Mouse (Mus musculus) limb, embryonic 14.5 days (tissue): ENCODE results near the gene Arap2. TPM values are rescaled to one million over a fixed set of nuclear protein-coding genes. Genes with fewer than 3 reads are reported as not detected.

Experiments used
- ATAC-seq: fragments of 200-750 bp; cut with Nextera tagmentation; 2 replicates; pipeline ENCODE4 v1.8.0; 2017; ENCODE audit warnings: low read depth, moderate number of reproducible peaks, moderate TSS enrichment; ENCODE audit not compliant: low FRiP score
- DNase-seq: peaks from one replicate; pipeline ENCODE4 v3.0.0-alpha.2; 2015; ENCODE audit warnings: low spot score
- H3K27ac ChIP-seq: fragments of 300-500 bp; sonication (generic); replicated peaks from 2 replicates; pipeline ENCODE4 v1.5.1; 2014; ENCODE audit warnings: low read depth, mild to moderate bottlenecking, low read length, moderate library complexity, mixed read lengths
- H3K27me3 ChIP-seq: fragments of 300-500 bp; sonication (generic); 2 replicates; pipeline ENCODE4 v1.6.1; 2014; ENCODE audit warnings: low read length, mixed read lengths; ENCODE audit not compliant: control insufficient read depth, insufficient read depth
- H3K36me3 ChIP-seq: fragments of 300-500 bp; sonication (generic); 2 replicates; pipeline ENCODE4 v1.6.1; 2014; ENCODE audit warnings: mild to moderate bottlenecking, low read length, moderate library complexity, mixed read lengths; ENCODE audit not compliant: control insufficient read depth, insufficient read depth
- H3K4me1 ChIP-seq: fragments of 300-500 bp; sonication (generic); 2 replicates; pipeline ENCODE4 v1.6.1; 2014; ENCODE audit warnings: antibody characterized with exemption, low read length, mixed read lengths; ENCODE audit not compliant: control insufficient read depth, insufficient read depth
- H3K4me2 ChIP-seq: fragments of 300-500 bp; sonication (generic); replicated peaks from 2 replicates; pipeline ENCODE4 v1.6.1; 2014; ENCODE audit warnings: low read depth, mild to moderate bottlenecking, low read length, moderate library complexity; ENCODE audit not compliant: severe bottlenecking
- H3K4me3 ChIP-seq: fragments of 300-500 bp; sonication (generic); replicated peaks from 2 replicates; pipeline ENCODE4 v1.5.1; 2014; ENCODE audit warnings: low read length
- H3K9ac ChIP-seq: fragments of 300-500 bp; sonication (generic); 2 replicates; pipeline ENCODE4 v1.6.1; 2014; ENCODE audit warnings: mild to moderate bottlenecking, low read depth, low read length, moderate library complexity; ENCODE audit not compliant: severe bottlenecking
- H3K9me3 ChIP-seq: fragments of 300-500 bp; sonication (generic); 2 replicates; pipeline ENCODE4 v1.6.1; 2016; ENCODE audit warnings: low read length; ENCODE audit not compliant: control insufficient read depth
- POLR2A ChIP-seq: fragments of 200-500 bp; IDR thresholded peaks from 2 replicates; pipeline ENCODE4 v1.8.0; 2012; ENCODE audit warnings: inconsistent platforms, mild to moderate bottlenecking, moderate library complexity, borderline replicate concordance; ENCODE audit not compliant: insufficient read depth, insufficient read length; ENCODE audit errors: extremely low read depth
- WGBS: fragments of 180-500 bp; shearing (Covaris S2); extraction: QIAGEN DNeasy Blood & Tissue Kit; methylation state at CpG from one replicate; pipeline ENCODE4 v1.1.7; 2014; 5-methylcytosine and 5-hydroxymethylcytosine counted together
- polyA plus RNA-seq, 2 experiments: library from polyadenylated mRNA; depleted of rRNA in 1 of 2; stranded (reverse) in 1 of 2; unstranded in 1 of 2; fragments of >200 nt; fragmentation: Nextera tagmentation in 1 of 2; extraction: Ambion mirVana in 1 of 2; gene quantifications; 2 replicates each; pipeline versions ENCODE4 v1.2.1 to v1.2.3; 2012 to 2014

The Arap2 gene
- 2.4 and 3.3 TPM in 2 replicates for polyA plus RNA-seq (2012; rRNA removed)
- polyA plus RNA-seq (2014; fragmentation: Nextera tagmentation; extraction: Ambion mirVana): 5.1 and 8.0 TPM in 2 replicates

DNA sequence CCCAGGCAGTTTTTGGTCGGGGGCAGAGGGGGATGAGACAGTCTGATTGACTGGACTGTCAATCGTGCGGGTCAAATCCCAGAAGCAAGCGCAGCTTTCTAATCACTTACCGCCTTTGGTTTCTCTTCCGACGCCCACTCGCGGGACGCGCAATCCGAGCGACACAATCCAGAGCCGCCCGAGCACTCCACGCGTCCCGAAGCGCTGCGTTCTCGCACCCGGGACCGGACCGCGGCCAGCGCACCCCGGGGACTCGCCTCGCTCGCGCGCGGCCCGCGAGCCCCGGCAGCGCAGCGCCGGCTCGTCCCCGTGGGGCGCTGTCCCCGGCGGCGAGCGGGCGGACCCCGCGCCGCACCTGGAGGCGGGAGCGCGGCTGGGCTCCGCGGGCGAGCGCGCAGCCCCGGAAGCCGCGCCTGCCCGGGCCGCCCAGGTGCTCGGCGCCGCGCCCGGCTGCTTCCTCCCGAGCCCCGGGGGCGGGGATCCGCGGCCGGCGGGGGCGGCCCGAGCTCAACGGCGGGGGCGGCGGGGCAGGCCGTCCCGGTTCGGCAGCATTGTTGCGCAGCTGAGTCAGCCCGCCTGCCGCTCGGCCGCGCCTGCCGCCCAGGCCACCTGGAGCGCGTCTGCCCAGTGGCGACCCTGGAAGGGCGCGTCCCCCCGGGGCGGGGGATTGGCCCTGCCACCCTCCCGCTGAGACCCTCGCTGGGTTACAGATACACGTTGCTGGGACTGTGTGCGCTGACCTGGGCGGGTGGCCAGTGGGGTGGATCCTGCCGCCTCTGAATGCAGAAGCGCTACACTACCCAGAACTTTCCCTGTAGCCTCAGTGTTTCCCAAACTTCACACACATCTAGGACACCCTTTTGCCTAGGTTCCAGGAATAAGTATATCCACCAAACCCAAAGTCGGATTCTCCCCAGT, at the start of gene Arap2:
Gene Arap2, minus strand, starts transcription at position 376 of the 918 bp plus-strand sequence.
- Histone ChIP-seq H3K36me3 (no peaks in the 10 kb centered on the region), H3K4me1 (no peaks in the 10 kb centered on the region), H3K9ac (peak within 1 kb of the TSS; percentile 64), H3K27me3 (peaks cover 5% of the 10 kb centered on the region), H3K4me3 (peak within 1 kb of the TSS; percentile 60), H3K27ac (no peak within 1 kb of the TSS), H3K4me2 (peak within 1 kb of the TSS; percentile 88), H3K9me3 (no peaks in the 10 kb centered on the region)
- ATAC-seq (peak; percentile 66), DNase-seq (peak; percentile 7)
- no peak for TF ChIP-seq POLR2A
- WGBS: 2% methylated on average over 46 of the region's 106 CpGs

DNA sequence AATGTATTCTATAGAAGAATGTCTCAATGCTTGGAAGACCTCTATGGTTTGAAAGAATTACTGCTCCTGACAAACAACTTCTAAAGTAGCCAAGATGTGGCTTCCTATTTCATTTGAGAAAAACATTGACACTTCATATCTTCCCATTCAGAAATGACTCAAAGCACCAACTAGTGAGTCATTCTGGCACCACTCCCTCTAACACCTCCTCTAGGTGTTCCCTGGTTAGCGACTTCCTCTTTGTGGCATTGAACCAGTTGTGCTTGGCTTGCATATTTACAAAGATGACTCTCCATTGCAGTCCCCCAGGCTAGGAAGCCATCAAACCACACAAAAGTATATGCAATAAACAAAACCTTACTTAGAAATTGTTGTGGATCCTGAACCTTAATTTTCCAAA, 49.8 kb upstream of the Arap2 start:
- no peak for DNase-seq
- WGBS: 85% methylated on average over 1 of the region's 1 CpGs

DNA sequence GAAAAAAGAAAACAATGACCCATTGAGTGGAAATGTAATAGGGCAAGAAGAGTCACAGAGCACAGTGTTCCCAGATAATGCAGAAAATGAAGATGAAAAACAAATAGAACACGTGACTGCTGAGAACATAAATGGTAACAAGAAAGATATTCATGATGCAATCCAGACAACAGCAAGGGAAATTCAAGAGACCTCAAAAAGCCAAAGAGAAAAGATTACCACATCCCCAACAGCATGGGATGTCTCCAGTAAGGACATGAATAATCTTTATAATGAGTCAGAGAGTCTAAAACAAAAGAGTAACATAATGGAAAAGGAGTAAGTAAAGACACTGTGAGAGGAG, 48.1 kb upstream of the Arap2 start:
- no peak overlapping the region for H3K9ac ChIP-seq
- no peak overlapping the region for H3K4me2 ChIP-seq
- ATAC-seq (no peak), DNase-seq (no peak)
- H3K27me3 ChIP-seq: no peaks in the 10 kb centered on the region
- no peak overlapping the region for H3K4me3 ChIP-seq
- no peaks in the 10 kb centered on the region for H3K9me3 ChIP-seq
- TF ChIP-seq POLR2A: no peak
- H3K36me3 ChIP-seq: no peaks in the 10 kb centered on the region
- no peak overlapping the region for H3K27ac ChIP-seq
- 63% methylated on average over 1 of the region's 1 CpGs for WGBS
- no peaks in the 10 kb centered on the region for H3K4me1 ChIP-seq

More for the DNA sequence above, 49.8 kb upstream of the Arap2 start:
- H3K27ac ChIP-seq: no peak overlapping the region
- no peak overlapping the region for H3K4me2 ChIP-seq
- H3K27me3 ChIP-seq: no peaks in the 10 kb centered on the region
- TF ChIP-seq POLR2A: no peak
- no peak for ATAC-seq
- H3K9ac ChIP-seq: no peak overlapping the region
- no peaks in the 10 kb centered on the region for H3K9me3 ChIP-seq
- no peaks in the 10 kb centered on the region for H3K4me1 ChIP-seq
- H3K4me3 ChIP-seq: no peak overlapping the region
- no peaks in the 10 kb centered on the region for H3K36me3 ChIP-seq

DNA sequence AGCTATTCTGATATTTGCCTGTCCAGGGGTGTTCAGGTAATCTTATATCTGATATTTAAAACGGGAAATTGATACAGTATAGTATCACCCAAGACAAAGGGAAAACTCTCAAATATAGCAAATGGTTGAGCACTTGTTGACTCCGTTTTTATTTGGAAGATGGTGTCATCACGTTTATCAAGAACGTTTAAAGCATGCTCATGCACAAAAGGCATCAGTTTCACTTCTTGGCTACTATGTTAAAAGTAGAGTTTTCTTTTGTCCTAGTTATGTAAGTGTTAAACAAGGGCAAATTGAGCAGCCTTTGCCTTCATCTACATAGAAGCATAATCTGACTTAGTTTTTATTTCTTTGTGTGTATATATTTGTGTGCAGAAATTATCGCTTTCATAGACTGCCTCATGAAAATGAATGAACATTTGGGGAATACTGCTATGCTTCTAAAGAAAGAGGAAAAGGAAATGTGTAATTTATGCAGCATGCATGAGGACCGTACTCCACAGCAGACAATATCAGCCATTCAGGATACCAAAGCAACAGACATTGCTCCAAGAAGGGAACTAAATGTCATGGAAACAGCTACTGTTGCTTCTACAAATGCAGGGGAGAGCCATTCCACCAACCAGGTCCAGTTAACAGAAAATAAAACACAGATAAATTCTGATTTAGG, 47.6 kb upstream of the Arap2 start, which contains the start of gene Dthd1:
Gene Dthd1, plus strand, starts transcription at position 422 of the 670 bp plus-strand sequence.
- Histone ChIP-seq H3K36me3 (no peaks in the 10 kb centered on the region), H3K4me2 (no peak within 1 kb of the TSS), H3K27ac (no peak within 1 kb of the TSS), H3K9ac (no peak within 1 kb of the TSS), H3K9me3 (no peaks in the 10 kb centered on the region), H3K4me1 (no peaks in the 10 kb centered on the region), H3K27me3 (no peaks in the 10 kb centered on the region), H3K4me3 (no peak within 1 kb of the TSS)
- DNase-seq: no peak
- ATAC-seq: no peak
- WGBS: 80% methylated on average over 6 of the region's 6 CpGs
- no peak for TF ChIP-seq POLR2A

DNA sequence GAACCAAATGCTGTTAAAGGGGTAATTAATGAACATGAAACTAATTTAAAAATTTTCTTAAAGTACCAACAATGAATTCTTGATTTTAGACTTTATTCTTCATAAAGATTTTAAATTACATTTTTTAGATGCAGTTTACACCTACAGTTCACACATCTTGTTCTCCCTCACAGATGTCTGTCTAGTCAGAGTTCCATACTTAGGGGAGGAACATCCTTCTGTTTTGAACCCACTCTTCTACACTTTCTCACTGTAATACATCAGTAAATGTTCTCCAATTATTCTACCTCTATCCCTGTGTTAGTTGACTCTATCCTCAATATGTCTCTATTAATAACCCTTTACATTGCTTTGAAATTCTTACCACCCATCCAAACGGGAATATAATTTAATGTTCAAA, 26.8 kb upstream of the Arap2 start:
- 80% methylated on average over 1 of the region's 1 CpGs for WGBS
- TF ChIP-seq POLR2A: no peak
- H3K4me1 ChIP-seq: no peaks in the 10 kb centered on the region
- DNase-seq (no peak), ATAC-seq (no peak)
- H3K27ac ChIP-seq: no peak overlapping the region
- H3K4me2 ChIP-seq: no peak overlapping the region
- no peaks in the 10 kb centered on the region for H3K27me3 ChIP-seq
- no peaks in the 10 kb centered on the region for H3K9me3 ChIP-seq
- no peak overlapping the region for H3K9ac ChIP-seq
- H3K4me3 ChIP-seq: no peak overlapping the region
- H3K36me3 ChIP-seq: no peaks in the 10 kb centered on the region
